Mouse (Mus musculus): ENCODE results near the gene Huwe1. TPM values are rescaled to one million over a fixed set of nuclear protein-coding genes. Genes with fewer than 3 reads are reported as not detected.

The Huwe1 gene
- polyA plus RNA-seq, 1 experiment from 2014 or later = 86.5 TPM

DNA sequence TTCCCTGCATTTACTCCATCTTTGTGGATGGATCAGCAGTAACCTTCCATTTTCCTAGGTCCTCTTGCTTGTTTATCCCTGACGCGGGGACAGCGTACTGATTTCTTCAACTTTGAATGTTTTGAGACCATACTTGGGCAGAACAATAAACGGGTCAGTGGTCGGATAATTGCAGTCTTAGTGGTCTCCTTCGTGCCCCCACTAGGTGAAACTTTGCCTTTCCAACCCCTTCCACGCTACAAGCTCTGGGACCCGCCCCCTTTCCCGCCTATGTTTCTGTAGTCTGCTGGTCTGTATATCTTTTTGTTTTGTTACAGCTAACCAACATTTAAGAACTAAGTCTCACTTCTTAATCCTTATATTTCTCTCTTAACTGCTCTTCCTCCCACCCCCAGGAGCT lies 3.8 kb downstream of the Huwe1 start:
- no peak overlapping the region for H3K27ac ChIP-seq (ENCODE audit: low read length)

DNA sequence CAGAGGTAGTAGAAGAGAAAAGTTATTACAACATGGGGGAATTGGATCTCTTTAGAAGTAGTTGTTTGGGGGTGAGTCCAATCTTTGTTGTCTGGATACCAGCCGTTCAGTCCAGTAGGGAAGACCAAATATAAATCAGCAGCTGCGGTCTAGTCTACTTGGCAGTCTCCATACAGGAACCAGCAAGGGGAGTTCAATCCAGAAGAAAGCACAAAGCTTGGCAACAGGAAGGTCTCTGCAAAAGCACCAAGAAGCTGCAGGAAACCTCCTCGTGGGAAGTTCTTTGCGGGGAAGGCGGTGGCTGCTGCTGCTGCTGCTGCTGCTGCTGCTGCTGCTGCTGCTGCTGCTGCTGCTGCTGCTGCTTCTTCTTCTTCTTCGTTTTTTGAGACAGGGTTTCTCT lies 10.9 kb downstream of the Huwe1 start:
- Histone ChIP-seq H3K4me2 (replicated peaks; ENCODE audit: low read depth, low read length) (no peak overlapping the region), H3K27ac (ENCODE audit: low read length) (no peak overlapping the region), H3K4me3 (ENCODE audit: low read depth, low read length) (no peak overlapping the region), H3K9me3 (ENCODE audit: control insufficient read depth, low read depth, low read length) (no peaks in the 10 kb centered on the region), H3K4me1 (ENCODE audit: control insufficient read depth, insufficient read depth, low read length) (no peaks in the 10 kb centered on the region), H3K27me3 (ENCODE audit: control insufficient read depth, insufficient read depth, low read length) (no peaks in the 10 kb centered on the region), H3K36me3 (ENCODE audit: control insufficient read depth, insufficient read depth, low read length) (no peaks in the 10 kb centered on the region; the same call in 1 of the 2 replicates), H3K9ac (replicated peaks; ENCODE audit: low read depth, low read length) (no peak overlapping the region)
- 87% methylated on average over 6 of the region's 6 CpGs for WGBS
- no peak for ATAC-seq (ENCODE audit: insufficient number of reproducible peaks, insufficient read depth, low FRiP score, low read depth)

More for the DNA sequence above, 3.8 kb downstream of the Huwe1 start:
- 15% methylated on average over 9 of the region's 9 CpGs for WGBS
- Histone ChIP-seq H3K9ac (replicated peaks; ENCODE audit: low read depth, low read length) (peak overlapping the region; percentile 58), H3K4me1 (ENCODE audit: control insufficient read depth, insufficient read depth, low read length) (no peaks in the 10 kb centered on the region), H3K9me3 (ENCODE audit: control insufficient read depth, low read depth, low read length) (no peaks in the 10 kb centered on the region), H3K4me3 (ENCODE audit: low read depth, low read length) (peak overlapping the region; percentile 51), H3K36me3 (ENCODE audit: control insufficient read depth, insufficient read depth, low read length) (no peaks in the 10 kb centered on the region), H3K27me3 (ENCODE audit: control insufficient read depth, insufficient read depth, low read length) (no peaks in the 10 kb centered on the region), H3K4me2 (replicated peaks; ENCODE audit: low read depth, low read length) (peak overlapping the region; percentile 51)
- ATAC-seq (ENCODE audit: insufficient number of reproducible peaks, insufficient read depth, low FRiP score, low read depth) = no peak

DNA sequence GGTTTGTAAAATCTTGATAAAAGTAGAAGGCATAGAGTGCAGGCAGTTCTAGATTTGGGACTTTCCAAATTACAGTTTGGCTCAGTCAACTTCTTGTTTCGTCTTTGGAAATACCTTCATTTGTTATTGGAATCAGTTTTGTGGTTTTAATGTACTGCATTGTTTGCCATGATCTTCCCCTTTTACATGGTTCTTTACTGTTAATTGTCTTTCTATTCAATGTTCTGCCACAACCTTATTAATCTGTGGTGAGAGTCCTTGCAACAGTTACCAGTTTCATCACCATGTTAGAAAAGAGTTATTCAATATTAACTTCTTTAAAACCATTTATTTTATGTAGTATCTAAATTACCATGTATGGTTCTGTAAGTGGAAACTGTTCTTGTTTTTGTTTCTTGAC lies 13.0 kb downstream of the Huwe1 start:
- Histone ChIP-seq H3K27me3 (ENCODE audit: control insufficient read depth, insufficient read depth, low read length) (no peaks in the 10 kb centered on the region), H3K4me2 (replicated peaks; ENCODE audit: low read depth, low read length) (no peak overlapping the region), H3K9ac (replicated peaks; ENCODE audit: low read depth, low read length) (no peak overlapping the region), H3K27ac (ENCODE audit: low read length) (no peak overlapping the region), H3K36me3 (ENCODE audit: control insufficient read depth, insufficient read depth, low read length) (no peaks in the 10 kb centered on the region; the same call in 1 of the 2 replicates), H3K4me3 (ENCODE audit: low read depth, low read length) (no peak overlapping the region), H3K9me3 (ENCODE audit: control insufficient read depth, low read depth, low read length) (no peaks in the 10 kb centered on the region), H3K4me1 (ENCODE audit: control insufficient read depth, insufficient read depth, low read length) (no peaks in the 10 kb centered on the region)
- ATAC-seq (ENCODE audit: insufficient number of reproducible peaks, insufficient read depth, low FRiP score, low read depth) = no peak
- WGBS = 88% methylated on average over 1 of the region's 1 CpGs

DNA sequence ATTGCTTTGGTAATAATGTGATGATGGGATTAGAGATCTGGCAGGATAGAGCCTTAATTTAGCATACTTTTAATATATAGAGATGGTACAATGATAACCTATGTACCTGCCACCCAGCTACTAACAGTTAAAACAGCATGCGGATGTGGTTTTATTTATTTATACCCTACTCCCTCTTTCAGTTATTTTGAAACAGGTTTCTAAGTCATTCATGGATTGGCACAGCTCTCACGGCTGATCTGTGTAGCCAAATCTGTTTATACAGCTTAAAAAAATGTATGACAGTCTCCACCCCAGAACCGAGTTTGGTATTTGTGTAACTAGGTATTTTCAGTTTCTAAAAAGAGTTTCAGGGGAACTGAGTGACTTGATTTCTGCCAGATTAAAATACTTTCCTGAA lies 17.1 kb downstream of the Huwe1 start:
- Histone ChIP-seq H3K36me3 (ENCODE audit: control insufficient read depth, insufficient read depth, low read length) (no peaks in the 10 kb centered on the region; the same call in 1 of the 2 replicates), H3K9me3 (ENCODE audit: control insufficient read depth, low read depth, low read length) (no peaks in the 10 kb centered on the region), H3K9ac (replicated peaks; ENCODE audit: low read depth, low read length) (no peak overlapping the region), H3K4me2 (replicated peaks; ENCODE audit: low read depth, low read length) (no peak overlapping the region), H3K4me3 (ENCODE audit: low read depth, low read length) (no peak overlapping the region), H3K27me3 (ENCODE audit: control insufficient read depth, insufficient read depth, low read length) (no peaks in the 10 kb centered on the region), H3K4me1 (ENCODE audit: control insufficient read depth, insufficient read depth, low read length) (no peaks in the 10 kb centered on the region), H3K27ac (ENCODE audit: low read length) (no peak overlapping the region)
- 70% methylated on average over 3 of the region's 3 CpGs for WGBS
- ATAC-seq (ENCODE audit: insufficient number of reproducible peaks, insufficient read depth, low FRiP score, low read depth) = no peak

DNA sequence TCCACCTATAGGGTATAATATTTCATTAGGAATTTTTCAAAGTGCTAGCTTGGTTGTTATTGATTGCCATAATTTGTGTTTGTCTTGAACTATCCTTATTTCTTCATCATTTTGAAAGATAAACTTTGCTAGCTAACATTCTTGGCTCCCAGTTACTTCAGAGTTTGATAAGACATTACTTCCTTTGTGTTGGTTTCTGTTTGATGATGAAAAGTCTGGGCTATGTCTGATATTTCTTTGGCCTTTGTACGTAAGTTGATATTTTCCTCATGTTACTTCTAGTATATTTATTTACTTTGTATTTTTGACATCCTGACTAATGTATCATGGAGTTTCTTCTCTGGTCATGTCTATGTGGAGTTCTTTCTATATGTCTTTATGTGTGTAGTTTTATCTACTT lies 28.4 kb downstream of the Huwe1 start:
- Histone ChIP-seq H3K27me3 (ENCODE audit: control insufficient read depth, insufficient read depth, low read length) (no peaks in the 10 kb centered on the region), H3K36me3 (ENCODE audit: control insufficient read depth, insufficient read depth, low read length) (no peaks in the 10 kb centered on the region), H3K9ac (replicated peaks; ENCODE audit: low read depth, low read length) (no peak overlapping the region), H3K9me3 (ENCODE audit: control insufficient read depth, low read depth, low read length) (no peaks in the 10 kb centered on the region), H3K4me2 (replicated peaks; ENCODE audit: low read depth, low read length) (no peak overlapping the region), H3K4me1 (ENCODE audit: control insufficient read depth, insufficient read depth, low read length) (no peaks in the 10 kb centered on the region), H3K4me3 (ENCODE audit: low read depth, low read length) (no peak overlapping the region), H3K27ac (ENCODE audit: low read length) (no peak overlapping the region)
- WGBS = 91% methylated on average over 1 of the region's 1 CpGs
- ATAC-seq (ENCODE audit: insufficient number of reproducible peaks, insufficient read depth, low FRiP score, low read depth) = no peak

DNA sequence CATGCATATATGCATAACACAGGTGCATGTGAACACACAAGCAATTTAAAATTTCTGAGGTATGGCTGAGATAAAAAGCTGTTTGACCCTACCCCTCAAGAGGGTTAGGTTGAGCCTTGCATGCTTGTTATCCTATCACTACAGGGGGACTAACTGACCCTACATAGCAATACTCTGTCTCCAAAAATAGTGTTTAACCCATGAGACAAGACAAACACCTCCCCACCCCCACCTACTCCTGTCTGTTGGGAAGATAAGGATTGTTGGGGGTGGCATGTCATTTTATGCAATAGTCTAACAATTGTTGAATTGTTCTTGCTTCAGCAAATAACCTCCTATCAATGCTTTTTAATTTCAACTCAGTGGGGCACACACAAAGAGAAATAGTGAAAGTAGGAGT lies 30.7 kb downstream of the Huwe1 start:
- ATAC-seq (ENCODE audit: insufficient number of reproducible peaks, insufficient read depth, low FRiP score, low read depth) = no peak
- no peak overlapping the region for H3K4me3 ChIP-seq (ENCODE audit: low read depth, low read length)
- no peaks in the 10 kb centered on the region for H3K36me3 ChIP-seq (ENCODE audit: control insufficient read depth, insufficient read depth, low read length)
- H3K27me3 ChIP-seq (ENCODE audit: control insufficient read depth, insufficient read depth, low read length) = no peaks in the 10 kb centered on the region
- H3K4me2 ChIP-seq (replicated peaks; ENCODE audit: low read depth, low read length) = no peak overlapping the region
- H3K27ac ChIP-seq (ENCODE audit: low read length) = no peak overlapping the region
- no peaks in the 10 kb centered on the region for H3K9me3 ChIP-seq (ENCODE audit: control insufficient read depth, low read depth, low read length)
- no peaks in the 10 kb centered on the region for H3K4me1 ChIP-seq (ENCODE audit: control insufficient read depth, insufficient read depth, low read length)
- H3K9ac ChIP-seq (replicated peaks; ENCODE audit: low read depth, low read length) = no peak overlapping the region

DNA sequence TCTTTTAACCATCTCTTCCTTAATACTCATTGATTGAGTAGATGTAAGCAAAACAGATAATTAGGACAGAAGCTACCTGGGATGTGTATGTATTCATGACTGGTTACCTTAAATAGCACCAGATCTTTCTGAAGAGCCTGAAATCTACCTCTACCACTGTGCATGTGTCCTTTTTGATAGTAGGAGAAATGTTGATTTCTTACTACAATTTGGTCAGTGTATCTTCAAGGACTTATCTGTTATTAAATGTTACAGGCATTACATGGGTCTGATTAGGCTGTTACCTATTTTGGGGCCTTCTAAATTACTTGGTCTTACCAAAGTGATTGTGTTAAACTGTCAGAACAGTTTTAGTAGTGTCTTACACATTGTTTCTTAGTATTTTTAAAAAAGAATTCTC lies 32.4 kb downstream of the Huwe1 start:
- ATAC-seq (ENCODE audit: insufficient number of reproducible peaks, insufficient read depth, low FRiP score, low read depth) = no peak
- Histone ChIP-seq H3K36me3 (ENCODE audit: control insufficient read depth, insufficient read depth, low read length) (no peaks in the 10 kb centered on the region), H3K9me3 (ENCODE audit: control insufficient read depth, low read depth, low read length) (no peaks in the 10 kb centered on the region), H3K9ac (replicated peaks; ENCODE audit: low read depth, low read length) (no peak overlapping the region), H3K4me1 (ENCODE audit: control insufficient read depth, insufficient read depth, low read length) (no peaks in the 10 kb centered on the region), H3K4me2 (replicated peaks; ENCODE audit: low read depth, low read length) (no peak overlapping the region), H3K4me3 (ENCODE audit: low read depth, low read length) (no peak overlapping the region), H3K27ac (ENCODE audit: low read length) (no peak overlapping the region), H3K27me3 (ENCODE audit: control insufficient read depth, insufficient read depth, low read length) (no peaks in the 10 kb centered on the region)

DNA sequence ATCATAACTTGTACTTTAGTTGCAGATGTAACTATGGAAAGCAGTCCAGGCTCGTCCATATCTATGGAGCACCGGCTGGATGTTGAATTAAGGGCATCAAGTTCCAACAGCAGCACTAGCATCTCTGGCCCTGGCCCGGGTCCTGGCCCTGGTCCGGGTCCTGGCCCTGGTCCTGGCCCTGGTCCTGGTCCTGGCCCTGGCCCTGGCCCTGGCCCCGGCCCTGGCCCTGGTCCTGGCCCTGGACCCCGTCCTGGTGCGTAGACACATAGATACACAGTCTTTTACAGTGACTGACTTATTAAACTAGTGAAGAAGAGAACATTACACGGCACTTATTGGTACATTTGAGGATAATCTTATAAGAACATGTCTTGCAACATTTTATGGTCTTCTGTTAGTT lies 58.8 kb downstream of the Huwe1 start:
- no peak overlapping the region for H3K9ac ChIP-seq (replicated peaks; ENCODE audit: low read depth, low read length)
- ATAC-seq (ENCODE audit: insufficient number of reproducible peaks, insufficient read depth, low FRiP score, low read depth) = no peak
- no peaks in the 10 kb centered on the region for H3K27me3 ChIP-seq (ENCODE audit: control insufficient read depth, insufficient read depth, low read length)
- no peak overlapping the region for H3K4me3 ChIP-seq (ENCODE audit: low read depth, low read length)
- H3K36me3 ChIP-seq (ENCODE audit: control insufficient read depth, insufficient read depth, low read length) = peaks cover 10% of the 10 kb centered on the region
- H3K4me2 ChIP-seq (replicated peaks; ENCODE audit: low read depth, low read length) = no peak overlapping the region
- no peaks in the 10 kb centered on the region for H3K9me3 ChIP-seq (ENCODE audit: control insufficient read depth, low read depth, low read length)
- WGBS = 90% methylated on average over 8 of the region's 8 CpGs
- H3K27ac ChIP-seq (ENCODE audit: low read length) = no peak overlapping the region
- H3K4me1 ChIP-seq (ENCODE audit: control insufficient read depth, insufficient read depth, low read length) = no peaks in the 10 kb centered on the region

DNA sequence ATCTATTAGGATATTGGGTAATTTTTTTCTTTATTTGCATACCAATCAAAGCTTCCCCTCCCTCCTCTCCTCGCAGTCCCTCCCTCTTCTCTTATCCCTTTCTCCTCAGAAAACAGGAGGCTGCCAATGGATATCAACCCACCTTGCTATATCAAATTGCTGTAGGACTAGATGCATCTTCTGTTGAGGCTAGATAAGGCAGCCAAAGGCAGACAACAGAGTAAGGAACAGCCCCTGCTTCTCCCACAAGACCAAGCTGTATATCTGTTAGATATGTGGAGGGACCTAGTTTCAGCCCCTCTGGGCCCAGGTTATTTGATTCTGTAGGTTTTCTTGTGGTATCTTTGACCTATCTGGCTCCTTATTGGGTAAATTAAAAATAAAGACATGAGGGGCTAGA lies 110.1 kb downstream of the Huwe1 start:
- 88% methylated on average over 1 of the region's 1 CpGs for WGBS
- Histone ChIP-seq H3K4me1 (ENCODE audit: control insufficient read depth, insufficient read depth, low read length) (no peaks in the 10 kb centered on the region), H3K4me3 (ENCODE audit: low read depth, low read length) (no peak overlapping the region), H3K9me3 (ENCODE audit: control insufficient read depth, low read depth, low read length) (no peaks in the 10 kb centered on the region), H3K36me3 (ENCODE audit: control insufficient read depth, insufficient read depth, low read length) (peaks cover 33% of the 10 kb centered on the region), H3K9ac (replicated peaks; ENCODE audit: low read depth, low read length) (no peak overlapping the region), H3K4me2 (replicated peaks; ENCODE audit: low read depth, low read length) (no peak overlapping the region), H3K27ac (ENCODE audit: low read length) (no peak overlapping the region), H3K27me3 (ENCODE audit: control insufficient read depth, insufficient read depth, low read length) (no peaks in the 10 kb centered on the region; the same call in 1 of the 2 replicates)
- ATAC-seq (ENCODE audit: insufficient number of reproducible peaks, insufficient read depth, low FRiP score, low read depth) = no peak

All from stomach, embryonic 14.5 days (tissue).